Mouse (Mus musculus): ENCODE results near the gene Gfi1b.

Gene Gfi1b

DNA sequence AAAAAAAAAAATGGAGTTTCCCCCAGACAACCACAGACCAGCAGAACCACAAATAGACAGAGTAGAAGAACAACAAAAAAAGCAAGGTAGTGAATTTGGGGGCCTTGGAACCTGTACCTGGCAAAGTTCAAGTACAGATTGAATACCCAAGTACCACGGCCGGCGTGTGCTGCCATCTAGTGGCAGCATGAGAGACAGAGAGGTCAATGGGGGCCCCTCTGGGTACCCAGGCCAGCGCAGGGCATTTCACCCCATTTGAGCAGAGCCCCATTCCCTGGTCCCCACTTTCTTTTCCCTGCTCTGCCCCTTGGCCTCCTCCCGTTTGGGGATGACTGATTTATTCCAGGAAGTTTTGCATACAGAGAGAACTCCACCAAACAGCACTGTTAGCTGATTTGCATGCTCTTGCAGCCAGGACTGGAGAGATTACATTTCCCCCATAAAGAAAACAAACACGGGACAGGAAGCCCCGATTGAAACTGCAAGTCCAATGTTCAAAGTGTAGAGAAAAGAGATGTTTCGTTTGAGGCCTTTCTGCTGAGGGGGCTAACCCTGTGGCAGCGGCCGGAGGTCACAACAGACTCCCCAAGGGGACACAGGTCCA is 841 bp upstream of the Gfi1b start:
- in situ Hi-C loops (cut with MboI), result no loop called here

DNA sequence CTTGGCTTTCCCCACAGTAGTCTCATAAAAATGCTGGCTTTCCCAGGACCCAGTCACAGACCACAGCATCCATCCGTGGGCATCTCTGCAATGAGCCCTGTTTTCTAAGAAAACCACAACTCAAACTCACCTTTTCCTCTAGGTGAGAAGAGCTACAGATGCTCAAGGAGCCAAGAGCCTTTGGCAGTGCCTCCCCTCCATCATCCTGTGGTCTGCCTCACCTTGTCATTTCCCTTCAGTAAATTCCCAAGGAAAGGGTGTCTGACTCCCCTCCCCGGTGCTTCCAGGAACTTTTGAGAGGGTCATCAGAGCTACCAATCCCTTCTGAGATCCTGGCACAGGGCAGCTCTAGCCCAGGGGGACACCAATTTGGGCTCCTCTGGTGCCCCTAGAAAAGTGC is 671 bp downstream of the Gfi1b start:
- in situ Hi-C loops (cut with MboI), result no loop called here

DNA sequence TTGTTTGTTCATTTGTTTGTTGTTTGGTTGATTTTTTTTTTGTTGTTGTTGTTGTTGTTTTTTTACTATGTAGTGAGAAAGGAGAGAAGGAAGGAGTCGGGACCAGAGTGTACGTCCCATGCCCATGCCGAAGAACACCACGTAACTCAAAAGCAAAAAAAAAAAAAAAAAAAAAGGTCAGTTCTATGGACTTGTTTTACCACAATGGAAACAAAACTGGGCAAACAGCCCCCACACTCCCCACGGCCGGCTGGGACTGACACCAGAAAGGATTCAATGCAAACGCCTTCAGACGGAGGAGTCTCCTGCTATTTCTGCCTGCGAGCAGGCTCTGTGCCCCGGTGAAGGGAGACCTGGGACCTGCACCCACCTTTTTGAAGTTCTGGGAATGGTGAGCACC is 1.3 kb downstream of the Gfi1b start:
- in situ Hi-C loops (cut with MboI), result no loop called here

DNA sequence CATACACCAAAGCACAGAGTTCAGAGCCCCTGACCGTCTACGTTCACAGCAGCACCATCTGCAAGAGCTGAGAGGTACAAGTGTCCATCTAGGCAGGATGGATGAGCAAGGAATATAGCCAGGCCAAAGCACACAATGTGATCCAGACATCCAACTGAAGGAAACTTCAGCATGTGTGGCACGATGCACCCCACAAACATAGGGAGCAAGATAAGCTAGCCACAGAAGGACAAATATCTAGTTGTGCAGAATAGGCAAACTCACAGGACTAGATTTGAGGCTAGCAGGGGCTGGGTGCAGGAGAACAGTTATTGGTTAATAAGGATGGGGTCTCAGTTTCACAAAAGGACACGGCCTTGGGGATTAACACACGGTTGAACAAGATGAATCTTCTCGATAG is 2.4 kb downstream of the Gfi1b start:
- in situ Hi-C loops (cut with MboI), result no loop called here

DNA sequence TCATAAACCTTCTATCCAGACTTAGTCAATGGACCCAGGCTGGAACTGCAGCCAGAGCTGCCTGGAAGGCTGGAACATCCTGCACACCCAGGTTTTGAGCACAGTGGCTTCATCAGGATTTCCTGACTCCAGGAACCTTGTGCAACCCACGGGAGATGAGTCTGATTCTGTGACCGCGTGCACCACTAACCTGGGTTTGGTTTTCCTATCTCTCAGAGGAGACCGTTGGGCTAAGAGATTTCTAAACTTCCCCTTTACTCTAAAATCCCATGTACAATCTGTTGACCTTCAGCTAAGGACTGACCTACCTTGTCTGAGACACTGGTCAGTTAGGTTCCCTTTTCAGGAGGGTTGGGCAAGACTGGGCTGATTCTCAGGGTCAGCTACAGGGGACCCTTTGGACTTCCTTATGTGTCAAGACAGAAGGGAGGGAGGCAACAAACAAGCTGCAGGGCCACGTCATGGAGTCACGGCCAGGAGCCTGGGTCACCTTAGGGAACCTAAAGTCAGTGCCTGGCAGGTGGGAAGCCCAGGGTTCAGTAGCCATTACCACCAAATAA is 2.9 kb downstream of the Gfi1b start:
- in situ Hi-C loops (cut with MboI), result no loop called here

DNA sequence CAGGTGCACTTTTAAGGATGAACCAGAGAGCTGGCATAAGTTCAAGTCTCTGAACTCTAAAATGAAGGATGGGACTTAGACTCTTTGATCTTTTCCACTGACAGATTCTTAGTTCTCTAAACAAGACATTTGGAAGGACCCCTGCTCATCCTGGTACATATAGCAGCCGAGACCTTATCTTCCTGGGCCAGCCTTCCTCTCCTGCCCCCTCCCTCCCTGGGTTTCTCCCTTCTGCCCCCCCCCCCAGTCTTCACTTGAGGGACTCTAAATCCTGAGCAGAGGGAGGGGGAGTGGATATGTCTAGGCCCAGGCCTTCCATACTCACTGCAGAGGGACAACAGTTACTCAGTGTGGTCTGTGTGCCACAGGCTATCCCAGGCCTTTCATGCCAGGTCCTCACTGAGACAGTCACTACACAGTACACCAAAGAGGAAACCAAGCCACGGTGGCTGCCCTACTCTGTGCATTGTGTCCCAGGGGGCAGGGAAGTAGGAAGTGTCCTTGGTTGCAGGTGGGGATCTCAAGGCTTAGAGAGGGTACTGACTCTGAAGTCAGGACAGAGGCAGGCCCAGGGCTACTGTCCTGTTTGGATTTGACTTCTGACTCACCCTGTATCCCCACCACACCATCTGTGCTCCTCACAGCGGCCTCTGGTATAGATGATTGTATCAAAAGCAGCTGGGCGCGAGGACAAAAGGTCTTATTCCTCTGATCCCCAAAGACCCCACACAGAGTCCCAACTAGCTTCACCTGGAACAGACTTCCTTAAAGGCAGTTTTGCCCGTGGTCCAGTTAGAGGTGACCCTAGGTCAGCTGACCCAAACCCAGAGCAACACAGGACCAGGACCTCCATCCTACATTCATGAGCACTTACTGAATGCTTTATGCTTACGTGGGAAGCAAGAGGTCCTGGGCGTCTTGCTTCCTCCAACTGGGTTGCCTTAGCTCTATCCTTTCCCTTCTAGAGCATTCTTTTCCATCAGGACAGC is 4.0 kb downstream of the Gfi1b start:
- in situ Hi-C loops (cut with MboI), result no loop called here

DNA sequence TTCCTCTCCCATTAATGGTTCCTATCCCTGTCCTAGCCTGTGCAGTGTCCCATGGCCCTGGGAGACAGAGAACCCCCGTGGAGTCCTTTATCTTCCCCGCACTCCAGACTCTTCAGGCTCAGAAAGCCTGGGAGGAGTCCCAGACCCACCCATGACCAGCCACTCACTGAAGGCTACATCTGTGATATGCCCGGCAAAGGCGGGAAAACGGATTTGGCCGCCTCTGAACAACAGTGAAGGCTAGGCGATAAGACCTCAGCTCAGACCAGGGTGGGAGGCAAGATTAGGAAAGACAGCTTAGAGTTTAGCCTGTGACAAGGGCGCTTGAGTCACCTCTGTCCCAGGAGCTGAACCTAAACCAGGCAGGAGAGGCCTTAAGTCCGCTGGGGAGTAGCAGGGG is 4.9 kb downstream of the Gfi1b start:
- in situ Hi-C loops (cut with MboI), result no loop called here

DNA sequence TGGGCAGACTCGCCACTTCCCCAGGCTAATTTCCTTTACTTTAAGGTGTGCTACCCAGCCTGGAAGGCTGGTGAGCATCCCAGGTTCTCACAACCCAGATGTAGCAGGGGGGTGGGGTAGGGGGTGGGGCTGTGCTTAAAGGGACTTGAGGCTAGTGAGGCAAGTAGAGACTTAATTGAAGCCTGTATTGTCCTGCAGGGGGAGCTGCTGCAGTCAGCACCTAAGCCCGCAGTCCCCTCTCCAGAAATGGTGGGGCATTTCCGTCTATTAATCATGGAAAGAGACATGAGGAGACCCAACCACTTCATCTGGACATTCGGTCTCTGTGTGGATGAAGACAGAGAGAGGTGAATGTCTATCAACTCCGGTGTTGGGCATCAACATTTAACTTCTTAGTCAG is 5.4 kb downstream of the Gfi1b start:
- in situ Hi-C loops (cut with MboI), result no loop called here

DNA sequence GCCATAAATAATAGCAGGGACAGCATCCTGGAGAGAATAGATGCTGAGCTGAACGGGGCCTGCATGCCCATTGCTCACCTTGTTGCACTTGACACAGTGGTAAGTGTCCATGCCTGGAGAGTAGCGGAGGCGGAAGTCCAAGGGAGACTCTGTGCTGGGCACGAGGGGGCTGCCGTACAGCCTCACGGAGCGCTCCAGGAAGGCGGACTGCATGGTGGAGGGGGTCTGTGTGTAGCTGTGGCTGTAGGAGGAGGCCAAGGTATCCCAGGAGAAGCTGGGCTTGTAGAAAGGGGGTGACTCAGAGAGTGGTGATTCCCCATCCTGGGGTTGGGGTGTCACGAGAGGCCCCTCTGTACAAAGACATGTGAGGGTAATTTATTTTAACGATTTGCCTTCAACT is 8.2 kb downstream of the Gfi1b start:
- in situ Hi-C loops (cut with MboI), result no loop called here

DNA sequence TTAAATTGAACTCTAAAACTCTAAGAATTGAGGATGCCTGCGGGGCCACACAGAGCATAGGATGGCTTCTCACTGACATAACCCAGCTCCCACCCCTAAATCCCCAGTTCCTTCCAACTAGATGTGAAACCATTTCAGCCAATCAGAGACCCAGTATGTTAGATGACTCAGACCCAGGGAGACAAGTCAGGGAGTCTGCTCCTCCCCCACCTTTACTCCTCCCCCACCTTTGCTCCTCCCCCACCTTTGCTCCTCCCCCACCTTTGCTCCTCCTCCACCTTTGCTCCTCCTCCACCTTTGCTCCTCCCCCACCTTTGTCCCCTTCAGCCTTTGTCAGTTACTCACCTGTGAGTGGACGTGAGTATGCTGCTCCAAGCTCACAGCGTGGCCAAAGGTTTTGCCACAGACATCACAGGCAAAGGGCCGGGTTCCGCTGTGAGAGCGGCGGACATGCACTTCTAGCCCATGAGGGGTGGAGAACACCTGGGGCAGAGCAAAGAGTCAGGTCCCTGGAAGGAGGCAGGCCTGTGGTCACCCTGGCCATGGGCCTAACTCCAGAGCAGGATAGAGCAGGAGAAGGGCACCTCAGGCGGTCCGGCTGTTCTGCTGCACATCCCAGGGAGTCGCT is 9.2 kb downstream of the Gfi1b start:
- in situ Hi-C loops (cut with MboI), result no loop called here

DNA sequence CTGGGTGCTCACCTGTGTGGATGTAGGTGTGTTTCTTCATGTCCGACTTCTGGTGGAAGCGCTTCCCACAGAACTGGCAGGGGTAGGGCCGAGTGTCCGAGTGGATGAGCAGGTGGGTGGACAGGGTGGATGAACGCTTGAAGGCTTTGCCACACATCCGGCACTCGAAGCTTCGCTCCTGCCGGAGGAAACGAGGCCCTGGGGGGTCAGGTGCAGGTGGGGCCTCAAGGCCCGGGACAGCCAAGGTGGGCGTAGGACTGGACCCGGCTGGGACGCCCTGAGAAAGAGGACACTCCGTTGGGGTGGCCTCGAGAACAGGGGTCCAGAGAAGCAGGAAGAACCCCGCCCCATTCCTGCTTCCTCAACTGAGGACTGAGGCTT is 10.4 kb downstream of the Gfi1b start:
- in situ Hi-C loops (cut with MboI), result no loop called here

DNA sequence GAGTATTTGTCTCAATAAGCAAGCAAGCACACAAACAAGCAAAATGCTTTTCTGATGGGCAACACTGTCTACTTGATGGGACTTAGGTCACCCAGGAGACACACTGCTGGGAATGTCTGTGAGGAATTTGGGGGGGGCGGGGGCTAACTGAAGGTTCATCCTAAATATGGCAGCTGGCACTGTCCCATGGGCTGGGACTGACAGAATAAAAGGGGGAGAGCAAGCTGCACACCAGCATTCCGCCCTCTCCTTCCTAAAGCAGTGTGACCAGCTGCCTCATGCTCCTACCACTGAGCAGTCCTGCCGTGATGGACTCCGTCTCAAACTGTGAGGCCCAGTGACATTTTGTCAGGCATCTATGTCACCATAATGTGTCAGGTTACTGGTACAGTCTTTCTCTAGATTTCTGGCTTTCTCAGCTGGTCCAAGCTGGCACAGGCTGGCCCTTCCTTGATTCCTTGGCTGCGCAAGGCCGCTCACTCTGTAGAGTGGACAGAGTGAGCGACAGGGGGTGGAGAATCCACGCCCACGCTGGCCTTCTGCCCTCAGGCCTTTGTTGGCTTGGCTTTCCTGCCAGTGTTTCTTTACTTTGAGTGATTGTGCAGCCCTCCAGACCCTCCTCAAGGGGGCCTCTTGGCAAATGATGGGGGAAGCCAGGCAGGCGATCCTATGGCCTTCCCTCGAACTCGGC is 10.9 kb downstream of the Gfi1b start:
- in situ Hi-C loops (cut with MboI), result no loop called here

DNA sequence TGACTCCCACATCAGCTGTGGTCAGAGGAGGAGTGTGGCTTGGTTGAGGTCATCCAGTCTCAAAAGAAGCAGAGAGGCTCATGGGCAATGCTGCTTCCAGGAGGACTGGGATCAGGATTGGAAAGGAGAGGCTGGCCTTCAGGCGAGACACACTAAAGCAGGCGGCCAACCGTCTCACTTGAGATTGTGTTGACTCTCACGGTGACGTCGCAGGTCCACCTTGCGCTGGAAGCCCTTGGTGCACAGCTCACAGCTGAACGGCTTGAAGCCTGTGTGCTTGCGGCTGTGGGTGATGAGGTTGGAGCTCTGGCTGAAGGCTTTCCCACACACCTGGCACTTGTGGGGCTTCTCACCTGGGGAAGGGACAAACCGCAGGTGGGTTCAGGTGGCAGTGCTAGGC is 11.9 kb downstream of the Gfi1b start:
- in situ Hi-C loops (cut with MboI), result no loop called here

DNA sequence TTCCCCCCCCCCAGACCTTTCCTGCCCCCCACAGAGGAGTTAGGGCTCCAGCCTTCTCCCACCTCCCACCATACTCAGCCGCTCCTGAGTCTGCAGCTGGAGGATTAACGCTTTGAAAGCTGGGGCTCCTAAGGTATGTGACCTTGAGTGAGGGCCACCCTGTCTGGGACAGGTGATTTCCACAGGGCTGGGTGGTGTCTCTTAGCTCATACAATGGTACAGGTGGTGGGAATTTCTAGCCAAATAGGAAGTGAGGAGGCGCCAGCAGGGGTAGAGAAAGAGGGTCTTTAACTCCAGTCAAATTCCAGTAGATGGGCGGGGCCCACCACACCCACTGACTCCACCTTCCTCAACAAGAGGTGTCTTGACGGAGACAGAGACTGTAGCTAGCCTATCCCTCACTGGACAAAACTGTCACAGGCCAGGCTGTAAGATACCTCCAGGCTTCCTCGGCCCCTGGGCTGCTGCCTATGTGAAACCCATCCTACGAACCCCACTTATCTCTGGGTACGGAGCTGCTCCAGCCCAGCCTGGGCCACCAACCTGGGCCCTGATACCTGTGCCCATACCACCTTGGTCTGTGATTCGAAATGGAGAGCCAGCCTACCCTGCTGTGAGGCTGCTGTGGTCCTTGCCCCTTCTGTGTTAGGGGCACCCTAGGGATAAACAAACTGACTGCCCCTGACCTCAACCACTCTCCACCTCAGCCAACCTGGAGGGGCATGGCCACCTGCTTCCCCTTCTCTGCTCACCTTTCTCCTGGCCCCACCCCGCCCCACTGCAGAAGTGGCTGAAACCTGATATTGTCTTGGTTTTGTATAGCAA is 14.2 kb downstream of the Gfi1b start:
- in situ Hi-C loops (cut with MboI), result no loop called here

DNA sequence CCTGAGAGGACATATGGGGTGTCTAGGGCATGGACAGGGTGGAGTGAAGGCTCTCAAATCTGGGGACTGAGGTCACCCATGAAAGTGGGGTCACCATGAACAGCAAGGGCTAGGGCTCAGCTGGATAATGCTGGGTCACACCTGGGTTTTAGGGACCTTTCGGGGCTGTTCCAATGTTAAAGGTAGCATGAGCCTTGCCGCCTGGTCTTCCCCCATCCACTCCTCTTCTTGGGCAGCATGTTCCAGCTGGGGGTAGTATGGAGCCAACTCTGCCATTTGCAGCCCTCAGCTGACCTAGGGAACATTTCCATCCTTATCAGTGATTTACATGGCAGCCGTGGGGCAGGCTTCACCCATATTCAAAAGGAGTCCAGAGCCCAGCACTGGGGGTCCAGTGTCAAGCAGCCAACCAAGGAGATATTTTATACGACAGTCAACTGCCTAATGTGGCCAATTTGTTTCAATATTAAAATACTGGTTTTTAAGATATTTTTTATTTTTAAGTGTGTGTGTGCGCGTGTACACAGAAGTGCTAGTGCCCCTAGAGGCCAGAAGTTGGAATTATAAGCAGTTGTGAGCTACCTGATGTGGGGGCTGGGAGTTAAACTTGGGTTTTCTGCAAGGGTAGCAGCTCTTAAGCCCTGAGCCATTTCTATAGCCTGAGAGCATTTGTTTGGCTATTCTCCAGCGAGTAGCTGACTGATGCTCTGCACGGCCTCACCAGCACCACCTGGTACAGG is 15.0 kb downstream of the Gfi1b start:
- in situ Hi-C loops (cut with MboI), result no loop called here

DNA sequence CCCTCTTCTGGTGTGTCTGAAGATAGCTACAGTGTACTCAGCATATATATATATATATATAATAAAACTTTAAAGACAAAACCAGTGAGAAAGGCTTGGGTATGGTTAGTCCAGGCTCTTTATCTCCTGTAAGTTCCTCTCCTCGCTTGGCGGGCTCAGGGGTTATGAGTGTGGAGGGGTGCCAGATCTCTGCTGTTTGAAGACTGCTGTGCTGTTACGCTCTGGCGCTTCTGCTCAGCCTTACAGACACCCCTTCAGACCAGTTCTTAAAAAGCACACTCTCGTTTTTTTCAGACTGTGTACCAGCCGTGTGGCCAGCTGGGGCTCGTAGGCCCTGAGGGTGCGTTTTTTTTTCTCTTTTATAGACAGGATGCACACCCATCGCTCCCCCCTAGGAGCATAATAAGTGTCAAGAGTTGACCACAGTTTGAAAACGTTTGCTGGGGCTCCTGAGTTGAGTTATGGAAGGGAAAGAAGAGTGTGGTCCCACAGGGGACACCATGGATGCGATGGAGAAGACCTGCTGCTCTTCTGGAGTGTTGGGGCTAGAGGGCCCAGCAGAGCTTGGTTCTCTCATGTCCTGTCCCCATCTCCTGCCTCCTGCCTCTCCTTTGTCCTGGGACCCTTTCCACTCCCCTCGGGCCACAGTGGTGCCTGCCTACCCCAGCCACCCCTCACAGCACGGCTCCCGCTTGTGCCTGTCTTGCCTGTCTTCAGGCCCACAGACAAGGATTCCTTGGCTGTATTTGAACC is 15.8 kb downstream of the Gfi1b start:
- in situ Hi-C loops (cut with MboI), result no loop called here

DNA sequence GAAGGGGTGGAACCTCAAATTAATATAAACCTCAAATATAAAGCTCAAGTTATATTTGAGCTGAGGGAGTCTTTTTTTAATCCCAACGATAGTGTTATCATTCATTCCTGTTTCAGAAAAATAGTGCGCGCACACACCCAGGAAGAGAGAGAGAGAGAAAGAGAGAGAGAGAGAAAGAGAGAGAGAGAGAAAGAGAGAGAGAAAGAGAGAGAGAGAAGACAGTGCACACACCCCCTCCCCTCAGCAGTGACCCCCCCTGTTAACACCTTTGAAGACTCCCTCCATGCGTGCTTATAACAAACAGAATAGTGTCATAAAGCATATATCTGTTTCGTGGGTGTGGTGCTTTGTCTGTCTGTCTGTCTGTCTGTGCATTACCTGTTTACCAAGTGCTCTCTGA is 18.2 kb downstream of the Gfi1b start:
- in situ Hi-C loops (cut with MboI), result no loop called here

DNA sequence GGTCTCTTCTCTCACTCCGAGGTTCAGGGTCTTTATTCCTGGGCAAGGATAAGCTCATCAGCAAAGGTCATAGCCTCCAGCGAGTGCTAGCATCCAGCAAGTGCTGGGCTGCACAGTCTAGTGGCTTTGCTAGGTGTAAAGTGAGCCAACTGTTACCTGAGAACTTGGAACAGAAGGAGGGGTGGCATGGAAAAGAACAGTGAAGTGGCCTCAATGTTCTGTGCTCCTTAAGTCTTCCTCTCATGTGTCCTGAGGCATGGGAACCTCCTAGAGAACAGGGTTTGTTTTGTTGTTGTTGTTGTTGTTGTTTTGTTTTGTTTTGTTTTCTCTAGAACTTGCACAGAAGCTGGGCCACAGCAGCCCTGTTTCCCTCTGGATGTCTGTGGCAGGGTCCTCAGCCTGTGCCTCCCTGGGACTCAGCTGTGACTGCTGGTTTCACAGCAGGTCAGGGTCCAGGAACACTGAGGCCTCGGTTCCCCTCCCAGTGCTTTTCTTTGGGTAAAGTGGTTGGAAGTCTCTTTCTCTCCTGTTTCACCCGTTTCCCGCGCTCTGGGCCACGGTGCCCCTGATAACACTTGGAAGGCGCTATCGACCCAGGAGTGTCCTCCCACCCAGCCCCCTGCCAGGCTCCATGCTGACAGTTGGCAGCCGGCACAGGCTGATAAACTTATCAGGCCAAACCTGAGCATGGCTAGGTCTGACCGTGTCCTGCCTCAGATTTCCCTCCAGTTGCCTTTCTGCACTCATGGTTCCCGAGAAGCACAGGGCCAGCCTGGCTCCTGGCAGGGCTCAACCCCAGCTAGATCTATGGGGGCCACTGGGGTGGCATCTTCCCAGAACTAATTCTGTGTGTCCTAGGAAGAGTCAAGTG is 19.8 kb downstream of the Gfi1b start:
- in situ Hi-C loops (cut with MboI), result no loop called here

DNA sequence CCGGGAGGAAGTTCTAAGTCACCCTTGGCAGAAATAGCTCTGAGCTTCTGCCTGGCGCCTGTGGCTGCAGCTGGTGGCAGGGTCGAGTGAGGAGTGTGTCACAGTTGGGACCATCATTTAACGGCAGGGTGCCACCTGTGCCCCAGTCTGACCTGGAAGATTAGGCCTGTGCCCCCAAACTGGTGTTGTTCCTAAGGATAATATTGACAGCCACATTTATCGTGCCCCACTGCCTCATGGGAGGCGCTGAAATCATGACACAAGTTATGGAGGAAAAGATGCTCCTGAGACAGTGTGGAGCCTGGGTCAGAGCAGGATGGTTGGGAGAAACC is 22.2 kb downstream of the Gfi1b start:
- in situ Hi-C loops (cut with MboI), result no loop called here
